Mouse (Mus musculus): ENCODE results near the gene Nek8. TPM values are rescaled to one million over a fixed set of nuclear protein-coding genes. Genes with fewer than 3 reads are reported as not detected.

Gene Nek8
- 6.8 and 8.0 TPM in 2 replicates for polyA plus RNA-seq (2012; rRNA removed)

DNA sequence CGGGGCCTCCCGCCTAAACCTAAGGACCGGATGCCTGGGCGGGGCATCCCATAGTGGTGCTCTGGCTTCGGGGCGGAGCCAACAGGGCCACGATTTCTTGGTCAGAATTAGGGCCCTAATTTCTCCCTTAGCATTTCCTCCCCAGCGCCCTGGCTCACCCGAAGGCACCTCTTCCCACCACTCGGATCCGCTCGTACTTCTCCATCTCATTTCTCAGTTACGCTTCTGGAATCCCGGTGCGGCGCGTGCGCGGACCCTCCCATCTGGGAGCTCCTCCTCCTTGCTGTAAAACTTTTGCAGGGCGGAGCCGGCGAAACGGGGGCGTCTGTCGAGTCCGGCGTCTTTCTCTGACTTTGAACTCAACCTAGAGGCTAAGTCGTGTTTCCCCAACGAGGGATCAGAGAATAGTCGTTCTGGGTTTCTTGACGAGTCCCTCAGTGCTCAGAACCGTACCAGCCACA lies at the start of gene Nek8, which contains the start of gene Tlcd1:
TSS of gene Nek8 (minus strand) at position 274 of the 461 bp plus-strand sequence.
TSS of gene Tlcd1 (plus strand) at position 310 of the 461 bp plus-strand sequence.

GRCm38 (mm10) chr11:78193113-78193512 lies 16.6 kb upstream of the Nek8 start, which contains the start of gene Proca1:
Gene Proca1, plus strand, starts transcription at chr11:78193392.

DNA sequence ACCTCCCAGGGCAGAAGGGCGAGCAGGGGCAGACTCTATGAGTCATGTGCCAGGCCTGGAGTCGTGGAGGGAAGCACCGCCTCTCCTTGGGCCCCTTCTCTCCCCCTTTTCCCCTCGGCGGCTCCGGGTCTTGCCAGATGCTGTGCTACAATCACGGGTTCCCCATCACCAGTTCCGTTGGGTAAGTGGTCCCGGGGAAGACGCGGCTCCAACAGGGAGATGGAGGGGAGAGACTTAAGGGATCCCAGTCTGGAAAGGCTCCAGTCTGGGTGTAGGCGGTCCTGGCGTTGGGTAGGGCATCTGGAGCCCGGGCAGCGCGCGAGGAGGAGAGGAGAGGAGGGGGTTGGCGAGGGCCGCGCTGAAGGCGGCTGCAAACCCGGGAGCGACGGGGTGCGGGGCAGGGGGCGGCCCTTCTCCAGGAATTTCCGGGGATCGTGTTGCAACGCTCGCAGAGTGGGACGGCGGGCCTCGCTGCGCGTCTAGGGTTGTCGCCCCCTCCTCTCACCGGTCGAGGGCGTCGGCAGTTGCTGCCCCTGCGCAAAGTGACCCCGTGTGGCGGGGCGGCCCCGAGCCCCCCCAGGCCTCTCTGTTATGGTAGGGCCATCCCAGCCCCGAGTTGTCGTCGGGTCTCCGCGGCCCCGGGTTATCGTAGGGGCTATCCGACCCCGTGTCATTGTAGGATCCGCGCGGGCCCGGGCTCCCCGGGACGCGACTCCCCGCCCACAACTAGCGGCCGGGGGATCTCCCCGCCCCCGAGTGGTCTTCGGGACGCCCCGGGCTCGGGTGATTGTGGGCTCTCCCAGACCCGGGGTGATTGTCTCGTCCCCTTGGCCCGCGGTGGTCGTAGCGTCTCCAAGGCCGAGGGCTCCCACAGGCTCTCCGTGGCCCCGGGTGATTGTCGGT lies 12.1 kb upstream of the Nek8 start, which contains the start of gene Rab34:
TSS of gene Rab34 (plus strand) at position 100 of the 903 bp plus-strand sequence.

DNA sequence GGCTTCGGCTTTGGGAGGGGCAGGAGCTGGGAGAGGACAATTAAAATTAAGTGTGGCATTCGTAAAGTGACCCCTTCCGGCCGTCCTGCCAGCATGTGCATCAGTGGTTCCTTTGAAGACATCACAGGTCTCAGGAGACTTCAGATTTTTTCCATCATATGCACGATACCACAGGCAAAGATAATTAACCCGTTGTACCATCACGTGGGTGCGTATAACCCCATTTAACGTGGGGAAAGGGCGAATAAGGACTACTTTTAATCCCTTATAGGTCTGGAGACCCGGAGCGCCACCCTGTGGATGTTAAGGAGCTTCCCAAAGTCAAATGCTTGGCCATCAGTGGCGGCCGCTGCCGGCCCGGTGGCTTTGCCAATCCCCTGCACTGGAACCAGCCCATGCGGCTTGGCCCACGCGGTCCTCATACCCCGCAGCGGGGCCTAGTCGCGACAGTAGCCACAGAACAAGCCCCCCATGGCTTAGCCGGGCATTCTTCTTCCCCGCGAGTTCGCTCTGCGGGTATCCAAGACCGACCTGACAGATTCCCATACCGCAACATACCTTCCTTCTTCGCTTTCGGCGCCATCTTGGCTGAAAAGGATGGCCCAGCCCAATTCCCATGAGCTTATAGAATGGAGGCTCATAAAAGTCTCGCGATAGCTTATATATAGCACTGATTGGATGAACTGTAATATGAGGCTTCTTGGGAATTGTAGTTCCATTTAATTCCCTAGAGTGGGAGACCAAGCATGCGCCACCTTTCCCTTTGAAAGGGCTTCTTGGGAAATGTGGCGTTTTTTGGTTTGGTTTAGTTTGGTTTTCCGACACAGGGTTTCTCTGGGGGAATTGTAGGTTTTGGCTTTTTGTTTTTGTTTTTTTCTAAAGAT lies 6.7 kb upstream of the Nek8 start, which contains the start of gene Rpl23a:
TSS of gene Rpl23a (minus strand) at position 624 of the 884 bp plus-strand sequence.

DNA sequence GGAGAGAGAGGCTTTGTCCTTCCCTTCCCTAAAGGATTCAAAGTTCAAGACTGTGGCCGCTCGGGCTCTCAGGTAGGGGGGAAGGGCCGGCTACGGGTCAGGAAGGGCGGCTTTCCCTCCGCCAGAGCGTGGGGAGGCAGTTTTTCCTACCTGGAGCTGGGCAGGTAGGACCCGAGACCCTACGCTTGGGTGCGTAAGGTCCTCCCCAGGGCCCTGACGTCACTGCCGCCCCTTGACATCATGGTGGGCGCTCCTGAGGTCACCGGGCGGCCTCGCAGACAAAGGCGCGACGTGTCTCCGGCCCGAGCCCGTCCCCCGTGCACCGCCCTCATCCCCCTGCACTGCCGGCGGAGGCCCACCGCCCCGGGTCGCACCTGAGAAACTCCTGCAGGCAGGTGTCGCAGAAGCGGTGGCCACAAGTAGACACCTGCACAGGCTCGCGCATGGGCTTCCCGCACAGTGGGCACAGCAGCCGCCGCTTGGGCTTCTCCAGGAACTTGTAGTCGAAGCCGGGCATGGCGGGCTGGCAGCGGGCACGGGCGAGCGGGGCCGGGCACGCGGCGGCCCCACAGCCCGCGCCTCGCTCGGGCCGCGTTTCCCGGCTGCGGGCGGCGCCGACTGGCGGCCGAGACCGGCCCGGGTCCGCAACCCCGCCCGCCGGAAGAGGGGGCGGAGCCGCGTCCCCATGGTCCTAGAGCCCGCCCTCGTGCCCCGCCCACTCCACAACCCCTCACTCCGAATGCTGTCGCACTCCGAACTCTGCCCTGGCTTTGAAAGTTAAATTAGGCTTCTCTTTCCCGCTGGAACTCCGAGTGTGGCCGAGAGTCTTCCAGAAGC lies 11.3 kb downstream of the Nek8 start, which contains the start of gene Traf4:
TSS of gene Traf4 (minus strand) at position 666 of the 837 bp plus-strand sequence.

Other genes starting within 250 kb of the Nek8 start
- gene Sez6, start 245.9 kb downstream of the Nek8 start, polyA plus RNA-seq (2012; rRNA removed) = 0.02 and 0.06 TPM in 2 replicates
- 14.3 and 19.0 TPM in 2 replicates for gene Phf12, start 193.9 kb downstream of the Nek8 start, polyA plus RNA-seq (2012; rRNA removed)
- 4.4 TPM in 2 replicates for gene Dhrs13, start 144.4 kb downstream of the Nek8 start, polyA plus RNA-seq (2012; rRNA removed)
- 22.3 and 27.6 TPM in 2 replicates for gene Flot2, start 138.7 kb downstream of the Nek8 start, polyA plus RNA-seq (2012; rRNA removed)
- gene Eral1, start 96.3 kb downstream of the Nek8 start, polyA plus RNA-seq (2012; rRNA removed) = 10.4 and 11.1 TPM in 2 replicates
- 3.8 and 4.4 TPM in 2 replicates for gene Fam222b, start 82.0 kb downstream of the Nek8 start, polyA plus RNA-seq (2012; rRNA removed)
- gene Traf4, start 11.1 kb downstream of the Nek8 start, polyA plus RNA-seq (2012; rRNA removed) = 32.6 and 35.0 TPM in 2 replicates
- gene Tlcd1, start within 50 bp of the Nek8 start, polyA plus RNA-seq (2012; rRNA removed) = 61.3 and 70.4 TPM in 2 replicates
- gene Rpl23a, start 6.9 kb upstream of the Nek8 start, polyA plus RNA-seq (2012; rRNA removed) = 1,152 and 1,264 TPM in 2 replicates
- gene Rab34, start 11.8 kb upstream of the Nek8 start, polyA plus RNA-seq (2012; rRNA removed) = 15.5 and 16.1 TPM in 2 replicates
- gene Proca1, start 16.7 kb upstream of the Nek8 start, polyA plus RNA-seq (2012; rRNA removed) = 0.53 and 0.73 TPM in 2 replicates
- 52.2 and 53.7 TPM in 2 replicates for gene Sdf2, start 69.1 kb upstream of the Nek8 start, polyA plus RNA-seq (2012; rRNA removed)
- 5.3 and 6.8 TPM in 2 replicates for gene Supt6, start 69.3 kb upstream of the Nek8 start, polyA plus RNA-seq (2012; rRNA removed)
- gene 2610507B11Rik, start 85.1 kb upstream of the Nek8 start, polyA plus RNA-seq (2012; rRNA removed) = 19.5 and 19.6 TPM in 2 replicates
- gene BC030499, start 114.2 kb upstream of the Nek8 start, polyA plus RNA-seq (2012; rRNA removed) = 0.15 and 0.20 TPM in 2 replicates
- gene Spag5, start 124.9 kb upstream of the Nek8 start, polyA plus RNA-seq (2012; rRNA removed) = 18.5 and 21.4 TPM in 2 replicates
- gene Aldoc, start 146.3 kb upstream of the Nek8 start, polyA plus RNA-seq (2012; rRNA removed) = 25.4 and 34.5 TPM in 2 replicates
- 21.8 and 25.8 TPM in 2 replicates for gene Pigs, start 151.7 kb upstream of the Nek8 start, polyA plus RNA-seq (2012; rRNA removed)
- 62.4 and 64.5 TPM in 2 replicates for gene Unc119, start 166.8 kb upstream of the Nek8 start, polyA plus RNA-seq (2012; rRNA removed)
- gene Foxn1, start 209.9 kb upstream of the Nek8 start, polyA plus RNA-seq (2012; rRNA removed) = not detected in 2 replicates
- 0.03 and 0.06 TPM in 2 replicates for gene Slc13a2, start 245.5 kb upstream of the Nek8 start, polyA plus RNA-seq (2012; rRNA removed)